Mouse (Mus musculus) lung, postnatal 0 days (tissue): ENCODE data around the gene Smok3a.

ENCODE experiments used
- CTCF ChIP-seq: IDR thresholded peaks from 2 replicates; pipeline ENCODE4 v1.5.1; 2016; ENCODE audit warnings: antibody characterized with exemption, mild to moderate bottlenecking
- EP300 ChIP-seq: IDR thresholded peaks from 2 replicates; pipeline ENCODE4 v1.6.1; 2016; ENCODE audit warnings: antibody characterized with exemption, mild to moderate bottlenecking, control low read depth

GRCm38 (mm10) chr5:138076148-138076547 is 55.1 kb downstream of the Smok3a start:
- TF ChIP-seq CTCF (no peak), EP300 (no peak)
